Mouse (Mus musculus) embryonic facial prominence, embryonic 10.5 days (tissue): ENCODE data around the gene Man1a. TPM values are rescaled to one million over a fixed set of nuclear protein-coding genes. Genes with fewer than 3 reads are reported as not detected.

Source experiments
- DNase-seq: peaks from one replicate; pipeline ENCODE4 v3.0.0-alpha.2; 2017; ENCODE audit warnings: low spot score
- H3K27ac ChIP-seq: fragments of 300-500 bp; sonication (generic); replicated peaks from 2 replicates; pipeline ENCODE4 v1.5.1; 2016; ENCODE audit warnings: mild to moderate bottlenecking
- H3K27me3 ChIP-seq: fragments of 300-500 bp; sonication (generic); replicated peaks from 2 replicates; pipeline ENCODE4 v1.6.1; 2016; ENCODE audit warnings: low read depth, mild to moderate bottlenecking; ENCODE audit not compliant: poor library complexity, severe bottlenecking
- H3K36me3 ChIP-seq: fragments of 300-500 bp; sonication (generic); replicated peaks from 2 replicates; pipeline ENCODE4 v1.6.1; 2016; ENCODE audit warnings: mild to moderate bottlenecking, moderate library complexity
- H3K4me1 ChIP-seq: fragments of 300-500 bp; sonication (generic); 2 replicates; pipeline ENCODE4 v1.6.1; 2016
- H3K4me3 ChIP-seq: fragments of 300-500 bp; sonication (generic); 2 replicates; pipeline ENCODE4 v1.5.1; 2016; ENCODE audit warnings: mild to moderate bottlenecking, moderate library complexity
- H3K9me3 ChIP-seq: fragments of 300-500 bp; sonication (generic); 2 replicates; pipeline ENCODE4 v1.6.1; 2016; ENCODE audit warnings: mild to moderate bottlenecking
- WGBS: fragments of 180-500 bp; shearing (Covaris S2); methylation state at CpG from one replicate; pipeline ENCODE4 v1.1.7; 2016; 5-methylcytosine and 5-hydroxymethylcytosine counted together
- polyA plus RNA-seq: library from polyadenylated mRNA; unstranded; fragments of >200 nt; fragmentation: Nextera tagmentation; extraction: Ambion mirVana; gene quantifications from 2 replicates; pipeline ENCODE4 v1.2.1, GENCODE M21; 2016

Gene Man1a
- polyA plus RNA-seq, 1 experiment from 2014 or later = 1.9 TPM

- H3K27ac ChIP-seq = no peak overlapping the region
- no peaks in the 10 kb centered on the region for H3K4me1 ChIP-seq
- DNase-seq = no peak
- H3K36me3 ChIP-seq = no peaks in the 10 kb centered on the region
- H3K27me3 ChIP-seq = no peaks in the 10 kb centered on the region
- no peak overlapping the region for H3K4me3 ChIP-seq
- 78% methylated on average over 2 of the region's 2 CpGs for WGBS
- no peaks in the 10 kb centered on the region for H3K9me3 ChIP-seq
Measured at GRCm38 (mm10) chr10:54034779-54035178, 41.6 kb downstream of the Man1a start.

- Histone ChIP-seq H3K27me3 (no peaks in the 10 kb centered on the region), H3K36me3 (no peaks in the 10 kb centered on the region), H3K27ac (no peak overlapping the region), H3K9me3 (no peaks in the 10 kb centered on the region), H3K4me1 (no peaks in the 10 kb centered on the region), H3K4me3 (no peak overlapping the region)
- 92% methylated on average over 9 of the region's 9 CpGs for WGBS
- no peak for DNase-seq
Measured at GRCm38 (mm10) chr10:54032316-54033092, 43.9 kb downstream of the Man1a start.

- Histone ChIP-seq H3K9me3 (no peaks in the 10 kb centered on the region), H3K4me3 (no peak overlapping the region), H3K4me1 (no peaks in the 10 kb centered on the region), H3K27me3 (no peaks in the 10 kb centered on the region), H3K27ac (no peak overlapping the region), H3K36me3 (no peaks in the 10 kb centered on the region)
- DNase-seq = no peak
- 92% methylated on average over 4 of the region's 4 CpGs for WGBS
Measured at GRCm38 (mm10) chr10:54028866-54029265, 47.5 kb downstream of the Man1a start.

GRCm38 (mm10) chr10:54026738-54027427 lies 49.5 kb downstream of the Man1a start:
- Histone ChIP-seq H3K36me3 (no peaks in the 10 kb centered on the region), H3K27ac (no peak overlapping the region), H3K27me3 (no peaks in the 10 kb centered on the region), H3K4me3 (no peak overlapping the region), H3K9me3 (no peaks in the 10 kb centered on the region), H3K4me1 (no peaks in the 10 kb centered on the region)
- no peak for DNase-seq
- 92% methylated on average over 5 of the region's 5 CpGs for WGBS

- no peaks in the 10 kb centered on the region for H3K4me1 ChIP-seq
- no peak overlapping the region for H3K4me3 ChIP-seq
- H3K36me3 ChIP-seq = no peaks in the 10 kb centered on the region
- no peak overlapping the region for H3K27ac ChIP-seq
- no peaks in the 10 kb centered on the region for H3K9me3 ChIP-seq
- H3K27me3 ChIP-seq = no peaks in the 10 kb centered on the region
- WGBS = 87% methylated on average over 4 of the region's 4 CpGs
- no peak for DNase-seq
Measured at GRCm38 (mm10) chr10:54026101-54026500, 50.3 kb downstream of the Man1a start.

GRCm38 (mm10) chr10:54017904-54018454 lies 58.4 kb downstream of the Man1a start:
- no peak for DNase-seq
- Histone ChIP-seq H3K4me1 (no peaks in the 10 kb centered on the region), H3K27ac (no peak overlapping the region), H3K27me3 (no peaks in the 10 kb centered on the region), H3K36me3 (no peaks in the 10 kb centered on the region), H3K4me3 (no peak overlapping the region), H3K9me3 (no peaks in the 10 kb centered on the region)
- WGBS = 68% methylated on average over 5 of the region's 5 CpGs

GRCm38 (mm10) chr10:54014116-54014758 lies 62.2 kb downstream of the Man1a start:
- H3K9me3 ChIP-seq = no peaks in the 10 kb centered on the region
- no peak for DNase-seq
- WGBS = 87% methylated on average over 15 of the region's 15 CpGs
- no peaks in the 10 kb centered on the region for H3K36me3 ChIP-seq
- no peaks in the 10 kb centered on the region for H3K4me1 ChIP-seq
- no peak overlapping the region for H3K27ac ChIP-seq
- no peaks in the 10 kb centered on the region for H3K27me3 ChIP-seq
- H3K4me3 ChIP-seq = no peak overlapping the region

GRCm38 (mm10) chr10:54013143-54013791 lies 63.1 kb downstream of the Man1a start:
- H3K36me3 ChIP-seq = no peaks in the 10 kb centered on the region
- no peak for DNase-seq
- H3K27ac ChIP-seq = no peak overlapping the region
- WGBS = 85% methylated on average over 11 of the region's 11 CpGs
- no peaks in the 10 kb centered on the region for H3K27me3 ChIP-seq
- H3K4me3 ChIP-seq = no peak overlapping the region
- no peaks in the 10 kb centered on the region for H3K4me1 ChIP-seq
- H3K9me3 ChIP-seq = no peaks in the 10 kb centered on the region

GRCm38 (mm10) chr10:54009154-54009553 lies 67.3 kb downstream of the Man1a start:
- no peak for DNase-seq
- no peaks in the 10 kb centered on the region for H3K27me3 ChIP-seq
- WGBS = 91% methylated on average over 6 of the region's 6 CpGs
- no peak overlapping the region for H3K27ac ChIP-seq
- H3K36me3 ChIP-seq = no peaks in the 10 kb centered on the region
- no peak overlapping the region for H3K4me3 ChIP-seq
- no peaks in the 10 kb centered on the region for H3K4me1 ChIP-seq
- no peaks in the 10 kb centered on the region for H3K9me3 ChIP-seq

GRCm38 (mm10) chr10:54006868-54007267 lies 69.5 kb downstream of the Man1a start:
- Histone ChIP-seq H3K27ac (no peak overlapping the region), H3K4me3 (no peak overlapping the region), H3K9me3 (no peaks in the 10 kb centered on the region), H3K36me3 (no peaks in the 10 kb centered on the region), H3K4me1 (no peaks in the 10 kb centered on the region), H3K27me3 (no peaks in the 10 kb centered on the region)
- no peak for DNase-seq
- WGBS = 84% methylated on average over 3 of the region's 3 CpGs

GRCm38 (mm10) chr10:54005847-54006246 lies 70.6 kb downstream of the Man1a start:
- DNase-seq = no peak
- no peaks in the 10 kb centered on the region for H3K27me3 ChIP-seq
- WGBS = 84% methylated on average over 2 of the region's 2 CpGs

GRCm38 (mm10) chr10:54002936-54003335 lies 73.5 kb downstream of the Man1a start:
- no peak for DNase-seq
- H3K4me1 ChIP-seq = no peaks in the 10 kb centered on the region
- H3K4me3 ChIP-seq = no peak overlapping the region
- H3K27me3 ChIP-seq = no peaks in the 10 kb centered on the region
- H3K27ac ChIP-seq = no peak overlapping the region
- H3K36me3 ChIP-seq = no peaks in the 10 kb centered on the region
- H3K9me3 ChIP-seq = no peaks in the 10 kb centered on the region
- WGBS = 88% methylated on average over 2 of the region's 2 CpGs

More at GRCm38 (mm10) chr10:54005847-54006246, 70.6 kb downstream of the Man1a start:
- Histone ChIP-seq H3K4me1 (no peaks in the 10 kb centered on the region), H3K36me3 (no peaks in the 10 kb centered on the region), H3K9me3 (no peaks in the 10 kb centered on the region), H3K27ac (no peak overlapping the region), H3K4me3 (no peak overlapping the region)
